Mouse (Mus musculus) kidney, adult 10 weeks (tissue): ENCODE data around the gene Prl3d1. TPM values are rescaled to one million over a fixed set of nuclear protein-coding genes. Genes with fewer than 3 reads are reported as not detected.

ENCODE experiments used
- polyA plus RNA-seq: library from polyadenylated mRNA; stranded (reverse); fragments of 350-450 nt; fragmentation: Illumina TruSeq; extraction: RNeasy Lipid Tissue Mini Kit (QIAGEN cat#74804); gene quantifications from one replicate; pipeline ENCODE4 v1.2.3, GENCODE M21; 2014; ENCODE audit warnings: low read depth, low replicate concordance

Prl3d1 gene
- not detected for polyA plus RNA-seq

GRCm38 (mm10) chr13:27093890-27094289 is at the start of gene Prl3d1:
TSS of gene Prl3d1 (plus strand) at chr13:27094190.

GRCm38 (mm10) chr13:27057270-27057669 is 36.7 kb upstream of the Prl3d1 start, which contains the start of gene Prl:
TSS of gene Prl (plus strand) at chr13:27057570.

GRCm38 (mm10) chr13:27121398-27121797 is 27.4 kb downstream of the Prl3d1 start, which contains the start of gene Prl3d2:
TSS of gene Prl3d2 (plus strand) at chr13:27121698.

Other genes with a start within 250 kb of the Prl3d1 start
- not detected for gene Prl, start 36.6 kb upstream of the Prl3d1 start, polyA plus RNA-seq
- gene Prl3d2, start 27.5 kb downstream of the Prl3d1 start, polyA plus RNA-seq: not detected
- gene Prl3d3, start 62.6 kb downstream of the Prl3d1 start, polyA plus RNA-seq: not detected
- not detected for gene Prl3c1, start 102.5 kb downstream of the Prl3d1 start, polyA plus RNA-seq
- not detected for gene Prl3b1, start 147.7 kb downstream of the Prl3d1 start, polyA plus RNA-seq
- gene Prl3a1, start 165.2 kb downstream of the Prl3d1 start, polyA plus RNA-seq: not detected
- gene Prl6a1, start 218.4 kb downstream of the Prl3d1 start, polyA plus RNA-seq: not detected